Mouse (Mus musculus) thymus, adult 2 months (tissue): ENCODE results near the gene Prmt1. TPM values are rescaled to one million over a fixed set of nuclear protein-coding genes. Genes with fewer than 3 reads are reported as not detected.

ENCODE experiments used
- DNase-seq: peaks from one replicate; pipeline ENCODE4 v3.0.0; 2021
- H3K27ac ChIP-seq: fragments of 200-500 bp; 2 replicates; pipeline ENCODE4 v1.5.1; 2012; ENCODE audit warnings: low read length, control low read depth; ENCODE audit not compliant: control insufficient read depth, insufficient read depth
- H3K27me3 ChIP-seq: fragments of 200-500 bp; 2 replicates; pipeline ENCODE4 v1.6.1; 2012; ENCODE audit warnings: mild to moderate bottlenecking, low read length, moderate library complexity, mixed read lengths; ENCODE audit not compliant: control insufficient read depth, insufficient read depth
- H3K36me3 ChIP-seq: fragments of 200-500 bp; 2 replicates; pipeline ENCODE4 v1.6.1; 2012; ENCODE audit warnings: mild to moderate bottlenecking, low read length, moderate library complexity; ENCODE audit not compliant: control insufficient read depth, insufficient read depth
- H3K4me1 ChIP-seq: fragments of 200-500 bp; replicated peaks from 2 replicates; pipeline ENCODE4 v1.6.1; 2012; ENCODE audit warnings: low read length; ENCODE audit not compliant: control insufficient read depth, insufficient read depth
- H3K4me3 ChIP-seq: fragments of 200-500 bp; 2 replicates; pipeline ENCODE4 v1.5.1; 2012; ENCODE audit warnings: mild to moderate bottlenecking, low read length, control low read depth, moderate library complexity; ENCODE audit not compliant: control insufficient read depth, insufficient read depth
- CTCF ChIP-seq: fragments of 200-500 bp; IDR thresholded peaks from 2 replicates; pipeline ENCODE4 v1.5.1; 2012; ENCODE audit warnings: mild to moderate bottlenecking, control low read depth, low read length, moderate library complexity, borderline replicate concordance; ENCODE audit not compliant: control insufficient read depth, poor library complexity, insufficient read depth; ENCODE audit errors: extremely low read depth
- POLR2A ChIP-seq: fragments of 200-500 bp; IDR thresholded peaks from 2 replicates; pipeline ENCODE4 v1.6.1; 2012; ENCODE audit warnings: mild to moderate bottlenecking, low read length, control low read depth, moderate library complexity; ENCODE audit not compliant: control insufficient read depth, poor library complexity, insufficient read depth; ENCODE audit errors: extremely low read depth
- WGBS: fragments of 180-500 bp; shearing (Covaris S2); methylation state at CpG from one replicate; pipeline ENCODE4 v1.1.7; 2018; 5-methylcytosine and 5-hydroxymethylcytosine counted together
- polyA plus RNA-seq: library from polyadenylated mRNA; depleted of rRNA; stranded (reverse); fragments of >200 nt; gene quantifications from 2 replicates; pipeline ENCODE4 v1.2.3, GENCODE M21; 2012

The Prmt1 gene
- polyA plus RNA-seq, 1 experiment = 242 TPM

DNA sequence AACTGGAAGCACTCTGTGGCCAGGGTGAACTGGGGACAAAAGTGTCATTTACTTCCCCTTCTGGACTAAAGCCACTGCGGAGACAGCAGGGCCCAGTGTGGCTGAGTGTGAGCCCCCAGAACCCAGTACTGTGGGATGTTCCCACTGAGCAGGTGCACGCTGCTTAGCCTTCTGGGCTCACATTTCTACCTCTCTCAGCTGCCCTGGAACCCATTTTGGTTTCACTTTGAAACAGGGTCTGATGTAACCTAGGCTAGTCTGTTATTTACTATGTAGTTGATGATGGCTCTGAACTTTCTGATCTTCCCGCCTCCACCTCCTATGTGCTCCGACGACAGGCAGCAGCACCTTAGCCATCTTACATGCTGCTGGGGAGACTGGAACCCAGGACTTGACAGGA lies 23.5 kb downstream of the Prmt1 start:
- TF ChIP-seq POLR2A = no peak
- TF ChIP-seq CTCF = no peak
- H3K36me3 ChIP-seq = no peaks in the 10 kb centered on the region
- H3K4me3 ChIP-seq = no peak overlapping the region
- H3K27me3 ChIP-seq = no peaks in the 10 kb centered on the region
- WGBS = 64% methylated on average over 5 of the region's 5 CpGs
- no peaks in the 10 kb centered on the region for H3K4me1 ChIP-seq
- no peak for DNase-seq
- H3K27ac ChIP-seq = no peak overlapping the region

- H3K36me3 ChIP-seq = no peaks in the 10 kb centered on the region
- 85% methylated on average over 8 of the region's 8 CpGs for WGBS
- no peaks in the 10 kb centered on the region for H3K4me1 ChIP-seq
- DNase-seq = no peak
- no peak overlapping the region for H3K4me3 ChIP-seq
- TF ChIP-seq POLR2A (no peak), CTCF (no peak)
- H3K27ac ChIP-seq = no peak overlapping the region
- H3K27me3 ChIP-seq = no peaks in the 10 kb centered on the region
Measured at GRCm38 (mm10) chr7:44962337-44962736, 24.0 kb downstream of the Prmt1 start.

DNA sequence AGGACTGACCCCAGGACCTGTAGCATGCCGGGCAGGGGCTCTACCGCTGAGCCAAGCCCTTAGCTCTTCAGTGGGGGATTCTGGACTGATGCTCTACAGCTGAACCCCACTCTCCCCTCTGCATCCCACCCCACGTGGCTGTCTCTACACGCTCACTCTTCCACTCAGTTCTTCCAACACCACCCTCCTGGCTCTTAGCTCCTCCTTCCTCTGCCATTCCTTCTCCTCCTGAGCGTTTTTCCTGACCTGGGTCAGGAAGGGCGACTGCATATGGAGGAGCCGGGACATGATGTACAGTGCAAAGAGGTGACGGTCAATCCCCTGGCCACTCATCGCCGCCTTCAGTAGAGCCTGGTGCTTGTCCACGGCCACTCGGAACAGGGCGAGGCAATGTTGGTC lies 25.9 kb downstream of the Prmt1 start:
- 93% methylated on average over 13 of the region's 13 CpGs for WGBS
- no peak for DNase-seq
- Histone ChIP-seq H3K27ac (no peak overlapping the region), H3K4me1 (no peaks in the 10 kb centered on the region), H3K27me3 (no peaks in the 10 kb centered on the region), H3K36me3 (no peaks in the 10 kb centered on the region), H3K4me3 (no peak overlapping the region)
- TF ChIP-seq POLR2A = no peak
- no peak for TF ChIP-seq CTCF

DNA sequence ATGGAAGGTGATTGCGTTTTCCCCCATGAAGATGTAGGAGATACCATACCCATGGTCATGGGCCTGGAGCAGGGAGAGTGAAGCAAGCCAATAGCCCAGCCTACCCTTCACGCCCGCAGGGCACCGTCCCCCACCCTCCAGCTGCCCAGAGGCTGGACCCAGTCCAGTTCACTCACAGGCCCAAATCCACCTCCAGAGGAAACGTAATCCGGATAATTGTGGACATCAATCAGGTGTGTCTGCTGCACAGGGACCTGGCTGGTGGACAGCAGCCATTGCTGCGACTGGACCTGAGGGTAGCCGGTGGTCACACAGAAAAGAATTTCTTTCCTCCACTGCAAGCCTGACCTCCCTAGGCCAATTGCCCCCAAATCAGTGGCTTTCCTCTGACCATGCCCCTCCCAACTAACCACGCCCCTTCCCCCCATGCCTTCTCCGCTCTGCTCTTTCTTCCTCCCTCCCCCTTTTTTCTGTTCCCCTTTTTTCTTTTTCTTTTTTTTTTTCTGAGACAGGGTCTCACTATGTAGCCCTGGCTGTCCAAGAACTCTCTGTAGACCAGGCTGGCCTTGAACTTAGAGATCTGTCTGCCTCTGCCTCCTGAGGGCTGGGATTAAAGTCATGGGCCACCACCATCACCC lies 26.4 kb downstream of the Prmt1 start:
- Histone ChIP-seq H3K27me3 (no peaks in the 10 kb centered on the region), H3K4me1 (no peaks in the 10 kb centered on the region), H3K4me3 (no peak overlapping the region), H3K36me3 (no peaks in the 10 kb centered on the region), H3K27ac (no peak overlapping the region)
- TF ChIP-seq POLR2A (no peak), CTCF (no peak)
- 72% methylated on average over 10 of the region's 10 CpGs for WGBS
- DNase-seq = no peak

DNA sequence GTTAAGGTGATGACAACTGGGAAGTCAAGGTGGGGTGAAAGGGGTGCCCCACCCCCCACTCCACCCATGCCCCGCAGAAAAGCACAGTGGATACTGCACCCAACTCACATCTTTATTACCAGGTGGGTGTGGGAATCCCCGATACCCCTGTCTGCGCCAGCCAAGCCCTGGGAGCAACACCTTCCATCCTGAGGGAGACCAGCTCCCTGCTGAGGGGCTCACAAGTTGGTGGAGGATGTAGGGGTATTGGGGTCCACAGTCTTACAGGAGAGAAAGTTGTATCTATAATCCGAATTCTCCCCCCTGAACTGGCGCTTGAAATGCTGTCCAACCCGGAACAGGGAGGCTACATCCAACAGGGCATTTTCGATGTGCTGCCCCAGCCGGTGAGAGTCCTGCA lies 27.1 kb downstream of the Prmt1 start:
- Histone ChIP-seq H3K4me1 (no peaks in the 10 kb centered on the region), H3K36me3 (no peaks in the 10 kb centered on the region), H3K27ac (no peak overlapping the region), H3K27me3 (no peaks in the 10 kb centered on the region), H3K4me3 (no peak overlapping the region)
- 88% methylated on average over 8 of the region's 8 CpGs for WGBS
- TF ChIP-seq CTCF (no peak), POLR2A (no peak)
- DNase-seq = no peak

- no peak for TF ChIP-seq POLR2A
- TF ChIP-seq CTCF = no peak
- Histone ChIP-seq H3K27ac (no peak overlapping the region), H3K27me3 (no peaks in the 10 kb centered on the region), H3K4me1 (no peaks in the 10 kb centered on the region), H3K4me3 (no peak overlapping the region), H3K36me3 (no peaks in the 10 kb centered on the region)
- peak; percentile 29 for DNase-seq
- 27% methylated on average over 7 of the region's 7 CpGs for WGBS
Measured at GRCm38 (mm10) chr7:44958208-44958607, 28.2 kb downstream of the Prmt1 start.

GRCm38 (mm10) chr7:44957183-44957835 lies 29.1 kb downstream of the Prmt1 start:
- Histone ChIP-seq H3K27ac (no peak overlapping the region), H3K4me3 (no peak overlapping the region), H3K4me1 (peaks cover 7% of the 10 kb centered on the region), H3K27me3 (no peaks in the 10 kb centered on the region; the same call in 1 of the 2 replicates), H3K36me3 (no peaks in the 10 kb centered on the region)
- DNase-seq = no peak
- no peak for TF ChIP-seq CTCF
- no peak for TF ChIP-seq POLR2A
- WGBS = 95% methylated on average over 20 of the region's 20 CpGs
